Mouse (Mus musculus) right cerebral cortex, postnatal 10 days (tissue): ENCODE measurements around the gene Dgat2l6.

Experiments
- DNase-seq, 2 experiments: peaks; one replicate each; pipeline ENCODE4 v3.0.0; 2021; ENCODE audit warnings: low spot score in 2 of 2

Dgat2l6 gene

DNA sequence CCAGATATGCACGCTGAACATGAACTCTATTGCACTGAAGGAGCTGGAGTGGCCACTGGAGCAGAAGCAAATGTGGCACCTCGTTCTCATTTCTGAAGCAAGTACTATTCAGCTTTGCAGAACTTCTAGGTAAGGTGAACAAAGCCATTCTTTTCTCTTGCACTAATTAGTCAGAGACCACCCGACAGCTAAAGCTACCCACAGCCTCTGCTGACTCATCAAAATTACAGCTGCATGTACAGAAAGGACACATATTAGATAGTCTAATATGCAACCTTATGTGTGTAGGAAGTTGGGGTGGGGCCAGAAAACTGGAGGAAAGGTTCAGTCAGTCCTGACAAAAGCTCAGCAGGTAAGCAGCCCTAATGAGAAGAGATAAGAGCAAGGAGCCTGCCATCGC lies at the start of gene Dgat2l6:
Gene Dgat2l6, plus strand, starts transcription at position 368 of the 400 bp plus-strand sequence.
- no peak for DNase-seq

- DNase-seq = no peak
These were observed 48.9 kb upstream of the Dgat2l6 start for GRCm38 (mm10) chrX:100475569-100476223.

- peak; percentile 55 to 70 for DNase-seq
These were observed 44.3 kb upstream of the Dgat2l6 start for GRCm38 (mm10) chrX:100480317-100480716.

DNA sequence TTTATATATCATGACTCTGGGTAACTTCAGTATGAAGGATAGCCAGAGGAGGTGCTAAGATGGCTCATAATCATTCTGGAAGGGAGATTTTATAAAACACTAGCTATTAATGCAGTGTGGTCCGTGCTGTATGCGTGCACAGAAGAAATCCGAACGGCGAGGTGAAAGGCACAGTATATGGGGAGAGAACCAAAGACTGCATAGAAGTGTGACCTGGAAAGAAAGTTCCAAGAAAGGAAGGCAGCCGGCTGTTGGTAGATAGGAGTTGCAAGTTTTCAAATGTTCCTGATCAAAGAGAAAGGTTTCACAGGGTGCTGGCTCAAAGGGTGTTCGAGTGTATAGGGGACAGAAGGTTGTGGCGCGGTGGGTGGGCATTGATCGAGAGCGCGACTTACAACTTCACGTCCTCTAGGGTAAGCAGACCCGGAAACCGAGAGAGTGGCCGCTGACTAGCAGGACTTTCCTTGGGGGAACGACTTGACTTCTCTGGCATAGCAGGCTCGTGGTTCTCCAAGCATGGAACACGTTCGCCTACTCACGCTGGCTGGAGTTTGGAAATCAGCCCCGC lies 31.1 kb upstream of the Dgat2l6 start:
- DNase-seq = no peak

DNA sequence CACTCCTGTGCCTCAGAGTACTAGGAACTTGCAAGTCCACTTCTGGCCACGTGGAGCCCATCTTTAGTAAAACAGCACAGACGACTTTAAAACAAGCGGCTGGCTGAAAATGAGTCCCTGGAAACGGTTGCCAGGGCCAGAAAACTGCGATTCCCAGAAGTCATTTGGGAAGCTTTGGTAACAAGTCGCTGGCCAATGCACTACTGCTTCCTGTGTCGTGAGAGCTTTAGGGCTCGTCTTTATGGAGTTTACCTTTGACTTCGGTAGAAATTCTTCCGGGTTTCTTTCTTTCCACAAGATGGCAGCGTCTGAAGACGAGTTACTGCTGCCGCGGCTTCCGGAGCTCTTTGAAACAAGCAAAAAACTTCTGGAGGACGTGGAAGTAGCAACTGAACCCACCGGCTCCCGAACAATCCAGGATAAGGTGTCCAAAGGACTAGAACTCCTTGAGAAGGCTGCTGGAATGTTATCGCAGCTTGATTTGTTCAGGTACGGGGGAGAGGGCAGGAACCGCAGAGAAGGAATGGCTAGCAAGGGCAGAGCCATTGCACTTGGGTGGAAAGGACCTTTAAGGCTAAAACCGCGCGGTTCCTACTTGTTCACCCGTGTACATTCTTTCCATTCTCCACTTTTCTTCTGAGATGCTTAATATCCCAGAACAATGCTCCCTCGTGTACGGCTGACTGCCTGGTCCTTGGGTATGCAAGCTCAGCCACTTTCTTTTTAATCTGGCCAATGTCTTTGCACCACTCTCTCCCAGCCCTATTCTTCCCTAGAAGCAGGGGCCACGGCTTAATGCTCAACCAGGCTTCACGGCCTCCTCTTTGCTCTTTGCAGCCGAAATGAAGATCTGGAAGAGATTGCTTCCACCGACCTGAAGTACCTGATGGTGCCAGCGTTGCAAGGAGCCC lies 30.3 kb upstream of the Dgat2l6 start, which contains the start of gene Igbp1:
Gene Igbp1, plus strand, starts transcription at position 224 of the 911 bp plus-strand sequence.
- peak; percentile 88 to 92 for DNase-seq

GRCm38 (mm10) chrX:100504175-100504851 lies 20.3 kb upstream of the Dgat2l6 start:
- DNase-seq = no peak

GRCm38 (mm10) chrX:100508164-100508563 lies 16.5 kb upstream of the Dgat2l6 start:
- DNase-seq = no peak

GRCm38 (mm10) chrX:100509921-100510320 lies 14.7 kb upstream of the Dgat2l6 start:
- DNase-seq = no peak

GRCm38 (mm10) chrX:100516683-100517082 lies 8.0 kb upstream of the Dgat2l6 start:
- DNase-seq = no peak

GRCm38 (mm10) chrX:100517626-100518025 lies 7.0 kb upstream of the Dgat2l6 start:
- peak in 1 of 2 experiments; percentile 21 for DNase-seq

DNA sequence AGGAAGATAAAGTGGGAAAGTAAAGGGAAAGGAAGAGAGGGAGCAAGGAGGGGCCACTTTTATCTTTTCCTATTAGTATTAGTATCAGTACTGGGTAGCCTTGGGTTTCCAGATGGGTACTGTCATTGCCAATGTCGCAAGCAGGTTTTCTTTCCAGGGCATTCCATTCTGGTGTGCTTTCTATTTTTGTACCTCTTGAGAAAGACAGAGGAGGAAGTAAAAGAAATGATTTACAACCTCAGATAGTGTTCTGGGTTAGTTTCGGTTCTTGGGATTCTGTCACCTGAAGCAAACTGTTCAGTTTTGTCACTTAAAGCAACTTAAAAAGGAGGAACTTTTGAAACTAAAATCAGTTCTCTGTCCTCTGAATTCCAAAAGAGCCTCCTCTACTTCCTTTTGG lies 6.1 kb upstream of the Dgat2l6 start:
- no peak for DNase-seq

- DNase-seq = no peak
These were observed 31.4 kb downstream of the Dgat2l6 start for GRCm38 (mm10) chrX:100556026-100556425.

DNA sequence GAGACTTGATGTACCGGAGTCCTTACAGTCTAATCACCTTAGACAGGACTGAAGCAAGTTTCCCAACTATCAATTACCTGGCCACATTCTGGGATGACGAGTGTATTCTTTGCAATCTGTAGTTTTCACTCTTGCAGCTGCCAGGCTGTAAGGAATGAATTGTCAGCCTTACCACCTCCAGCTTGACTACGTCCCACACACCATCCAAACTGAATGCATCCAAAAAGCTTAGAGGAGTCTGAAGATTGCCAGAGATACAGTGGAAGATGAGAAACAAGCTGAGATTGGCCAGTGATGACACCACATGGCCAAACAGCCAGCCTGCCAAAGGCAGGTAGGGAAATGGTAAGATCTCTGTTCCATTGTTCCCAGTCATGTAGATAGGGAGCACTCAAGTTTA lies 41.1 kb downstream of the Dgat2l6 start:
- no peak for DNase-seq

DNA sequence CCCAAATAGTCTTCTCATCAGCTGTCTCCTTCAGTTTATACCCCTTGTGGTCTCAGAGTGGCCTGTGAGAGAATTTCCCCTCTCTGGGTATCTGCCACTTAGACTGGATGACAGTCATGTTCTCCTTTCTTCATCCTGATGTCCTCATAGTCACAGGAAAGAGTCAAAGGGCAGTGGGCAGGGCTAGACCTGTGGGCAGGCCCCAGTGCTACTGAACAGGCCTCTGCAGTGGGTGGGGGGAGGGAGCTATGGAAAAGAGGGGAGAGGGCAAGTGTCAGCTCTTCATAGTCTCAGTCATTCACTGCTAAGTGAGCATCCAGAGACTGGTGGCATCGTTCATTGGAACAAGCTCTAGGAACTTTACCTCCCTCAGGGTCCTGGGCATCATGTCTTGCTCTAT lies 47.3 kb downstream of the Dgat2l6 start, which contains the start of gene Awat1:
Gene Awat1, plus strand, starts transcription at position 301 of the 400 bp plus-strand sequence.
- DNase-seq = no peak

DNA sequence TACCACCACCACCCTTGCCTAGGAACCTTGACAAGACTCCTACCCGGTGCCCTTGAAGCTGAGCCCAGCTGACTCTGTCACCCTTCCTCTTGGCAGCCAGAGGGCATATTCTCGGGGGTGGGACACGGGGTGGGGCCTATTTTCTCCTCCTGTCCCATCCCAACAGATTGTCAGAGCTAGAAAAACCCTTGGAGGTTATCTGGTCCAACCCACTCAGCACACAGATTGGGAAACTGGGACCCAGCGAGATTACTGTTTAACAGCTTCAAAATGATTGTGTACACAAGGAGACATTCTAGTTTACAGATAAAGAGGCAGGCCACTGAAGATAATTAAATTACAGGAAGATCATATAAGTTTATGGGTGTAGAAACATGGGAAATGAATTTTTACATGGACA lies 70.2 kb downstream of the Dgat2l6 start, which contains the start of gene P2ry4:
Gene P2ry4, minus strand, starts transcription at position 79 of the 400 bp plus-strand sequence.
- DNase-seq = no peak
